Mouse (Mus musculus): ENCODE results near the gene Srd5a3. TPM values are rescaled to one million over a fixed set of nuclear protein-coding genes. Genes with fewer than 3 reads are reported as not detected.

Srd5a3 gene
- polyA plus RNA-seq, 1 experiment from 2014 or later, result 19.8 TPM

DNA sequence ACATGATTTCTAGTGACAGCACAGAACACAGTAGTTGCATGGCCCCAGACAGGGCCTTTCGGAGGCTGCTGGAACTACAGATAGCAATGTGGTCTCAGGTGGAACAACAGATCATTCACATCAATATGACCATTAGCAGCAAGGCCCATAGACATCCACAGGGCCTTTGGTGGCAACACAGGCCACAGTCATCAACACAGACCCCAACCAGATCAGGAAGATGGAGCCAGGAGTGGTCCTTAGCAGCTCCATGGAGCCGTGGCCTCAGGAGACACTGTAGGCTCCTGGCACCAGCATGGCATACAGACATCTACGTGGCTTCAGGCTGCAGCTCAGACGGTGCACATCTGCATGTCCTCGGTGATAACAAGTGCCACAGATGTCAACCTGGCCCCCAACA, 22.9 kb downstream of the Srd5a3 start:
- H3K36me3 ChIP-seq (ENCODE audit: control insufficient read depth, insufficient read depth), result no peaks in the 10 kb centered on the region
- H3K27me3 ChIP-seq (replicated peaks; ENCODE audit: control insufficient read depth, insufficient read depth, low read length), result no peaks in the 10 kb centered on the region
- no peak overlapping the region for H3K4me3 ChIP-seq (replicated peaks; ENCODE audit: low read length)
- no peaks in the 10 kb centered on the region for H3K4me1 ChIP-seq (replicated peaks; ENCODE audit: control insufficient read depth, insufficient read depth, low read length)
- no peaks in the 10 kb centered on the region for H3K9me3 ChIP-seq (ENCODE audit: control insufficient read depth, low read length)
- WGBS, result 91% methylated on average over 5 of the region's 5 CpGs
- H3K27ac ChIP-seq (ENCODE audit: low read length), result no peak overlapping the region
- H3K9ac ChIP-seq (replicated peaks; ENCODE audit: low read depth, low read length), result no peak overlapping the region
- no peak for ATAC-seq
- H3K4me2 ChIP-seq (ENCODE audit: low read length), result no peak overlapping the region

DNA sequence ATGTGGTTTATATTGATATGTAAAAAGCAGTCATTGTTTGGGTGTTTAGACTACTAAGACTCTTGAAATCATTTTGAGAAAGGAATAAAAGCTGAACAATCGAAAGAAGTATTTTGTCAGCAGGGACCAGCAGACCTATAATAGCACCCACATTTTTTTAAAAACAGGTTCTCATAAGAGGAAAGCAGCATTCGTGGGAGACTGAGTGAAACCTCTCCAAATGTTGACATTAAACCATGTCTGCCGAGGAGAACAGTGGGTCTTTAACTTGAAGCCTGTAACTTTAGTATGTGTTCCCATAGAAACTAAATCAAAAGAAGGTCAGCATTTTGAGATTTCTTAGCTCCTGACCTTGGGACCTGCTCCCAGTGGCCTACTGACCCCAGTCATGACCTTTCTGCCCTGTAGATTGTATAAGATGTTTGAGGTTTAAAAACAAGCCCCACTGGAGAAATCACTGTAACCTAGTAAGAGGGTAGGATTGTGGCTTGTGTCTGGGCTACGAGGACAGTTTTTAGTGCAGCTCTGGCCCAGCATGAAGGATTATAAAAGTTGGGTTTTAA, 23.8 kb downstream of the Srd5a3 start:
- Histone ChIP-seq H3K4me3 (replicated peaks; ENCODE audit: low read length) (no peak overlapping the region), H3K27me3 (replicated peaks; ENCODE audit: control insufficient read depth, insufficient read depth, low read length) (no peaks in the 10 kb centered on the region), H3K4me1 (replicated peaks; ENCODE audit: control insufficient read depth, insufficient read depth, low read length) (no peaks in the 10 kb centered on the region), H3K9me3 (ENCODE audit: control insufficient read depth, low read length) (no peaks in the 10 kb centered on the region), H3K4me2 (ENCODE audit: low read length) (no peak overlapping the region), H3K9ac (replicated peaks; ENCODE audit: low read depth, low read length) (no peak overlapping the region), H3K36me3 (ENCODE audit: control insufficient read depth, insufficient read depth) (no peaks in the 10 kb centered on the region), H3K27ac (ENCODE audit: low read length) (no peak overlapping the region)
- 69% methylated on average over 4 of the region's 4 CpGs for WGBS
- ATAC-seq, result no peak

DNA sequence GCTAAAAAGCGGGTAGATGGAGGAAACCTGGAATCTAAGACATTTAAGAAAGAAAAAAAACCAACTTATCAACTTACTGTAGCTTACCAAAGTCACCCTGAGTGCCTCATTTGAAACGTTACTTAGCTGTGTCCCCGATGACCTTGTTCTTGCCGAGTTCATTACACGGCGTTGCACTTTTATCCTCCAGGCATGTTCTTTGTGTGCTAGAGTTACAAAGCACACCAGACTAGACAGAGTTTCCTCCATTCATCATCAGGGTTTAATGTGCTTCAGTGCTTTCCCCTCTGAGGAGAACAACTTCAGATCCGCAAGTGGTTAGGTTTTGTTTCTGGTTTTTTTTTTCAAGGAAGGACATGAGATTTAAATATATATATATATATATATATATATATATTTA, 24.8 kb downstream of the Srd5a3 start:
- Histone ChIP-seq H3K27ac (ENCODE audit: low read length) (no peak overlapping the region), H3K4me3 (replicated peaks; ENCODE audit: low read length) (no peak overlapping the region), H3K9ac (replicated peaks; ENCODE audit: low read depth, low read length) (no peak overlapping the region), H3K9me3 (ENCODE audit: control insufficient read depth, low read length) (no peaks in the 10 kb centered on the region), H3K4me1 (replicated peaks; ENCODE audit: control insufficient read depth, insufficient read depth, low read length) (no peaks in the 10 kb centered on the region), H3K27me3 (replicated peaks; ENCODE audit: control insufficient read depth, insufficient read depth, low read length) (no peaks in the 10 kb centered on the region), H3K4me2 (ENCODE audit: low read length) (no peak overlapping the region), H3K36me3 (ENCODE audit: control insufficient read depth, insufficient read depth) (no peaks in the 10 kb centered on the region)
- WGBS, result 78% methylated on average over 7 of the region's 7 CpGs
- ATAC-seq, result no peak

DNA sequence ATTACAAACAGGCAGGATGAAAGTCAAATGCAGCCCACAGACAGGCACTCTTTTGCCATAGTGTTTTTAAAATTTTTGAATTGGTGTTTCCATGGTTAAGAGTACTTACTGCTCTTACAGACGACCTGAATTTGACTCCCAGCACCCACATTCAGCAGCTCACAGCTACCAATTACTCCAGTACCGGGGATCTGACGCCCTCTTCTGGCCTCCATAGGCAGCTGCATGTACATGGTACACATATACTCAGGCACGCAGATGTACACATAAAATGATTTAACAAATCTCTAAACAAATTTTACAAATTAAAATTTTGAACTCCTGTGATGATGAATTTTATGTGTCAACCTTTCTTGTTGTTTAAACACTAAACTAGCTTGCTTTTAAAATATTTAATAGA, 30.5 kb downstream of the Srd5a3 start:
- Histone ChIP-seq H3K4me2 (ENCODE audit: low read length) (no peak overlapping the region), H3K9me3 (ENCODE audit: control insufficient read depth, low read length) (no peaks in the 10 kb centered on the region), H3K27ac (ENCODE audit: low read length) (no peak overlapping the region), H3K36me3 (ENCODE audit: control insufficient read depth, insufficient read depth) (no peaks in the 10 kb centered on the region), H3K4me1 (replicated peaks; ENCODE audit: control insufficient read depth, insufficient read depth, low read length) (no peaks in the 10 kb centered on the region), H3K27me3 (replicated peaks; ENCODE audit: control insufficient read depth, insufficient read depth, low read length) (no peaks in the 10 kb centered on the region), H3K9ac (replicated peaks; ENCODE audit: low read depth, low read length) (no peak overlapping the region), H3K4me3 (replicated peaks; ENCODE audit: low read length) (no peak overlapping the region)
- no peak for ATAC-seq
- 85% methylated on average over 4 of the region's 4 CpGs for WGBS

DNA sequence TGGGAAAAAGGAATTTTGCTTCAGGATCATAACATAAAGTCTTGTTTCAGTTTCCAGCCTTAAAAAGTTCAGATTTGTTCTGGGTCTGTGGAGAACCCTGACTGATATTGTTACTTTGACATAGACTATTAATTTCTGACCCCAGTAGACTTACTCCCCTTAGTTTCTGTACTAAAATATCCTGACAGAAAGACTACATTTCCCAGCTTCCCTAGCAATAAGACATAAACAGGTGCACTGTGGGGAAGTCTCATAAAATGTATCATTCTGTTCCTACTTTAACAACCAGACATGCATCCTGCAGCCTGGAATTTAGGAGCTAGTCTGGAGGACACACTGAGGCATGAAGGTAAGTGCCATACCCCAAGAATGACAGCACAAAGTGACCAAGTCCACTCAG, 31.0 kb downstream of the Srd5a3 start:
- no peak overlapping the region for H3K4me2 ChIP-seq (ENCODE audit: low read length)
- H3K9ac ChIP-seq (replicated peaks; ENCODE audit: low read depth, low read length), result no peak overlapping the region
- no peak for ATAC-seq
- H3K4me3 ChIP-seq (replicated peaks; ENCODE audit: low read length), result no peak overlapping the region
- no peaks in the 10 kb centered on the region for H3K9me3 ChIP-seq (ENCODE audit: control insufficient read depth, low read length)
- H3K36me3 ChIP-seq (ENCODE audit: control insufficient read depth, insufficient read depth), result no peaks in the 10 kb centered on the region
- no peaks in the 10 kb centered on the region for H3K27me3 ChIP-seq (replicated peaks; ENCODE audit: control insufficient read depth, insufficient read depth, low read length)
- no peak overlapping the region for H3K27ac ChIP-seq (ENCODE audit: low read length)
- no peaks in the 10 kb centered on the region for H3K4me1 ChIP-seq (replicated peaks; ENCODE audit: control insufficient read depth, insufficient read depth, low read length)

DNA sequence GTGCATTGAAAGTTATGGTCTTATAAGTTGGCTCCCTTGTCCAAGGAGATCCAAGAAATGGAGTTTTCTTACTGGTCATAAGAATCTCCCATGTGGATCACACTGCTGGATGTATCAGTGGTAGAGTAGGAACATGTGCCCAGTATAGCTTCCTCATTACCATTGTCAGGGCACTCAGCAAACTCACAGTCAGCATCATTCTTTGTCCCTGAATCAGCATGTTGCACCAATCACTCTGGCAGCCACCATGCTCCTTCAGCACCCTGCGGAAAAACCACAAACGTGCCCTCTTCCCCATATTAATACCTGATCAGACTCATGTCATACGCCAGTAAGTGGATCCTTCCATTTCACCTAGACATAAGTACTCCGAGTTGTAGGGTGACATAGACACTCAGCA, 35.0 kb downstream of the Srd5a3 start:
- WGBS, result 84% methylated on average over 4 of the region's 4 CpGs
- no peak for ATAC-seq

DNA sequence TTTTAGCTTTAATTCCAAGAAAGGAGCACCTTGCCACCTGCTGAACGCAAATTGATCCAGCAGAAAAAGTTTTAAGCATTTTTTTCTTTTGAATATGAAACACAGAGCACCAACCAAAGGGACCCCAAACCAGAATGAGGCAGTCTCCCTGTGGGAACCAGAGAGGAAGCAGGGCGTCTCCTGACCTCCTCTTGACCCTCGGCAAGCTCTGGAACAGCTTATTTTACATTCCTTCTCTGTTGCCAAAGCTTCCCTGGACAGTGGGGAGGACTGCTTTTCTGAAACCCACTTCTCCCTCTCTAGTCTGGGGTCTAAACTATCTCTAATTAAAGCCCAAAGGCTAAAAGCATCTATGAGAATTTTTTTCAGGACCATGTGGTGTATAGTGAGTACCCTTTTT, 36.3 kb downstream of the Srd5a3 start:
- Histone ChIP-seq H3K4me2 (ENCODE audit: low read length) (no peak overlapping the region), H3K9me3 (ENCODE audit: control insufficient read depth, low read length) (no peaks in the 10 kb centered on the region), H3K4me3 (replicated peaks; ENCODE audit: low read length) (no peak overlapping the region), H3K27me3 (replicated peaks; ENCODE audit: control insufficient read depth, insufficient read depth, low read length) (no peaks in the 10 kb centered on the region), H3K36me3 (ENCODE audit: control insufficient read depth, insufficient read depth) (no peaks in the 10 kb centered on the region), H3K9ac (replicated peaks; ENCODE audit: low read depth, low read length) (no peak overlapping the region), H3K4me1 (replicated peaks; ENCODE audit: control insufficient read depth, insufficient read depth, low read length) (no peaks in the 10 kb centered on the region), H3K27ac (ENCODE audit: low read length) (no peak overlapping the region)
- no peak for ATAC-seq
- 57% methylated on average over 3 of the region's 3 CpGs for WGBS

More for the DNA sequence above, 35.0 kb downstream of the Srd5a3 start:
- no peaks in the 10 kb centered on the region for H3K27me3 ChIP-seq (replicated peaks; ENCODE audit: control insufficient read depth, insufficient read depth, low read length)
- no peak overlapping the region for H3K4me2 ChIP-seq (ENCODE audit: low read length)
- H3K36me3 ChIP-seq (ENCODE audit: control insufficient read depth, insufficient read depth), result no peaks in the 10 kb centered on the region
- H3K27ac ChIP-seq (ENCODE audit: low read length), result no peak overlapping the region
- H3K4me3 ChIP-seq (replicated peaks; ENCODE audit: low read length), result no peak overlapping the region
- no peaks in the 10 kb centered on the region for H3K4me1 ChIP-seq (replicated peaks; ENCODE audit: control insufficient read depth, insufficient read depth, low read length)
- no peaks in the 10 kb centered on the region for H3K9me3 ChIP-seq (ENCODE audit: control insufficient read depth, low read length)
- H3K9ac ChIP-seq (replicated peaks; ENCODE audit: low read depth, low read length), result no peak overlapping the region

DNA sequence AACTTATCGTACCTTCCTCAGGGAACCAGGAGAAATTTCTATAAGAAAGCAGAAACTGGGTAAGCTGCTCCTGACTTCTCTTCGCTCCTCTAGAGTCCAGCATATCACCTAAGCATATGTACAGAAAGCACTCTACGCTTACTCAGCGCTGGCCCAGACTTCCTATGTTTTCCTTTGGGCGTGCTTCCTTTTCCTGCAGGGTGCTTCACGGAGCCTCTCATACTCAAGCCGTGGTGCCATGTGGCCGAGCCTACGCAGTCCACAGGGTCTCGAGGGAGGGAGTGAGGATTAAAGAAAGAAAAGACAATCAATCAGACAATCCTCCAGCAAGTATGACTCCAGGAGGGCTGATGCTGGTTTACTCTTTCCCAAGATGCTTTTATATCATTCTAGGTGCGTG, 36.8 kb downstream of the Srd5a3 start:
- Histone ChIP-seq H3K4me2 (ENCODE audit: low read length) (no peak overlapping the region), H3K27ac (ENCODE audit: low read length) (no peak overlapping the region), H3K27me3 (replicated peaks; ENCODE audit: control insufficient read depth, insufficient read depth, low read length) (no peaks in the 10 kb centered on the region), H3K36me3 (ENCODE audit: control insufficient read depth, insufficient read depth) (no peaks in the 10 kb centered on the region), H3K9ac (replicated peaks; ENCODE audit: low read depth, low read length) (no peak overlapping the region), H3K4me3 (replicated peaks; ENCODE audit: low read length) (no peak overlapping the region), H3K9me3 (ENCODE audit: control insufficient read depth, low read length) (no peaks in the 10 kb centered on the region), H3K4me1 (replicated peaks; ENCODE audit: control insufficient read depth, insufficient read depth, low read length) (no peaks in the 10 kb centered on the region)
- WGBS, result 84% methylated on average over 11 of the region's 11 CpGs
- ATAC-seq, result no peak

DNA sequence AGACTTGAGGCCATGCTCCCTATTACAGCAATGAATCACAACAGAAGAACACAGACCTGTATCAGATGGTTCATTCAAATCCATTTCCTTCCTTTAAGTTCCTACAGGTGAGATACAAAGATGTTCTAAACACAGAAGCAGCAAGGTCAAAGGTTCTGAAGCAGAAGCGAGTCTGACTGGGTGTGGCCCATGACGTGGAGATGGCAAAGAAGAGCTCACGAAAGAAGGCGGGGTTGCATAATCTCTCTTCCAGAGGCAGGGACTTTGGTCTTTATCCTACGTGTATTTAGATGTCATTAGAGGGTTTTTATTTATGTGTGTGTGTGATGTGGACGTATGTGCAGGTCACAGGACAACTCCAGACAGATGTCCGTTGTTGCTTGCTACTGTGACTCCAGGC, 37.6 kb downstream of the Srd5a3 start:
- no peaks in the 10 kb centered on the region for H3K36me3 ChIP-seq (ENCODE audit: control insufficient read depth, insufficient read depth)
- no peak overlapping the region for H3K9ac ChIP-seq (replicated peaks; ENCODE audit: low read depth, low read length)
- H3K4me1 ChIP-seq (replicated peaks; ENCODE audit: control insufficient read depth, insufficient read depth, low read length), result no peaks in the 10 kb centered on the region
- no peak for ATAC-seq
- no peaks in the 10 kb centered on the region for H3K27me3 ChIP-seq (replicated peaks; ENCODE audit: control insufficient read depth, insufficient read depth, low read length)
- no peak overlapping the region for H3K27ac ChIP-seq (ENCODE audit: low read length)
- no peaks in the 10 kb centered on the region for H3K9me3 ChIP-seq (ENCODE audit: control insufficient read depth, low read length)
- no peak overlapping the region for H3K4me3 ChIP-seq (replicated peaks; ENCODE audit: low read length)
- no peak overlapping the region for H3K4me2 ChIP-seq (ENCODE audit: low read length)
- 83% methylated on average over 7 of the region's 7 CpGs for WGBS

DNA sequence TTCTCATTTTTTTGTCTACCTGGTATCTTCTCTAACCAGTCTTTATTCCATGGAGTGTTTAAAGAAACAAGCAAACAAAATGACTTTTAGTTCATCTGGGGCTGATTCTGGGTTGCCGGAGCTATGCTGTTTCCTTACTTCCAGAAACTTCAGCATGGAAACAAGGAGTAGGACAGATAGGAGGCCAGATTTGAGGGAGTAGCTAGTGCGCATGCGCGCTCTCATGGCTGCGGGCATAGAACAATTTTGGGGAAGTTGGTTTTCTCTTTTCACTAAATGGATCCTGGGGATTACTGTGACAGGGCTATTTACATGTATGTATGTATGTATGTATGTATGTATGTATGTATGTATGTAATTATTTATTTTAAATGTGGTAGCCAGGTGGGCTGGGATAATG, 39.1 kb downstream of the Srd5a3 start:
- no peak overlapping the region for H3K4me3 ChIP-seq (replicated peaks; ENCODE audit: low read length)

More for the DNA sequence above, 39.1 kb downstream of the Srd5a3 start:
- no peak for ATAC-seq
- Histone ChIP-seq H3K4me2 (ENCODE audit: low read length) (no peak overlapping the region), H3K27me3 (replicated peaks; ENCODE audit: control insufficient read depth, insufficient read depth, low read length) (no peaks in the 10 kb centered on the region), H3K27ac (ENCODE audit: low read length) (no peak overlapping the region), H3K9ac (replicated peaks; ENCODE audit: low read depth, low read length) (no peak overlapping the region), H3K9me3 (ENCODE audit: control insufficient read depth, low read length) (no peaks in the 10 kb centered on the region), H3K4me1 (replicated peaks; ENCODE audit: control insufficient read depth, insufficient read depth, low read length) (0 out of 2 replicates have a peak, but pooled peaks cover 2% of the 10 kb centered on the region), H3K36me3 (ENCODE audit: control insufficient read depth, insufficient read depth) (no peaks in the 10 kb centered on the region)
- 95% methylated on average over 5 of the region's 5 CpGs for WGBS
